Mouse (Mus musculus): Measurements from ENCODE around the gene Prrg2. TPM values are rescaled to one million over a fixed set of nuclear protein-coding genes. Genes with fewer than 3 reads are reported as not detected.

The Prrg2 gene
- polyA plus RNA-seq, 1 experiment: 172 TPM

GRCm38 (mm10) chr7:45079856-45080255 is 17.4 kb upstream of the Prrg2 start:
- Histone ChIP-seq H3K27me3 (ENCODE audit: control insufficient read depth, insufficient read depth, low read length) (no peaks in the 10 kb centered on the region), H3K4me1 (ENCODE audit: control insufficient read depth, insufficient read depth, insufficient read length, low read length) (peaks cover 6% of the 10 kb centered on the region; the same call in 1 of the 2 replicates), H3K4me3 (ENCODE audit: low read depth, low read length) (no peak overlapping the region), H3K27ac (ENCODE audit: insufficient read depth, low read depth, low read length) (no peak overlapping the region), H3K36me3 (ENCODE audit: control insufficient read depth, insufficient read depth, low read length) (peaks cover 25% of the 10 kb centered on the region; the same call in 1 of the 2 replicates)
- TF ChIP-seq POLR2A (IDR thresholded peaks at IDR 0.05; ENCODE audit: low read depth, low read length) (0 out of 2 replicates have a peak, but pooled peaks have one; percentile 19), CTCF (IDR thresholded peaks at IDR 0.05; ENCODE audit: extremely low read depth, insufficient read length, insufficient replicate concordance, low read depth, low read length) (peak; percentile 91)
- WGBS: 3% methylated on average over 10 of the region's 10 CpGs

- no peaks in the 10 kb centered on the region for H3K27me3 ChIP-seq (ENCODE audit: control insufficient read depth, insufficient read depth, low read length)
- H3K4me1 ChIP-seq (ENCODE audit: control insufficient read depth, insufficient read depth, insufficient read length, low read length): peaks cover 6% of the 10 kb centered on the region; the same call in 1 of the 2 replicates
- H3K36me3 ChIP-seq (ENCODE audit: control insufficient read depth, insufficient read depth, low read length): peaks cover 31% of the 10 kb centered on the region
- no peak overlapping the region for H3K27ac ChIP-seq (ENCODE audit: insufficient read depth, low read depth, low read length)
- WGBS: 25% methylated on average over 9 of the region's 9 CpGs
- peak; percentile 89; the same call in 1 of the 2 replicates for TF ChIP-seq CTCF (IDR thresholded peaks at IDR 0.05; ENCODE audit: extremely low read depth, insufficient read length, insufficient replicate concordance, low read depth, low read length)
- no peak for TF ChIP-seq POLR2A (IDR thresholded peaks at IDR 0.05; ENCODE audit: low read depth, low read length)
- no peak overlapping the region for H3K4me3 ChIP-seq (ENCODE audit: low read depth, low read length)
Observed at GRCm38 (mm10) chr7:45078513-45078912, 16.0 kb upstream of the Prrg2 start.

- WGBS: 96% methylated on average over 2 of the region's 2 CpGs
- Histone ChIP-seq H3K4me3 (ENCODE audit: low read depth, low read length) (no peak overlapping the region), H3K36me3 (ENCODE audit: control insufficient read depth, insufficient read depth, low read length) (peaks cover 31% of the 10 kb centered on the region), H3K27me3 (ENCODE audit: control insufficient read depth, insufficient read depth, low read length) (no peaks in the 10 kb centered on the region), H3K27ac (ENCODE audit: insufficient read depth, low read depth, low read length) (no peak overlapping the region), H3K4me1 (ENCODE audit: control insufficient read depth, insufficient read depth, insufficient read length, low read length) (peaks cover 2% of the 10 kb centered on the region; the same call in 1 of the 2 replicates)
- TF ChIP-seq CTCF (IDR thresholded peaks at IDR 0.05; ENCODE audit: extremely low read depth, insufficient read length, insufficient replicate concordance, low read depth, low read length) (no peak), POLR2A (IDR thresholded peaks at IDR 0.05; ENCODE audit: low read depth, low read length) (no peak)
Observed at GRCm38 (mm10) chr7:45077829-45078228, 15.4 kb upstream of the Prrg2 start.

- peaks cover 31% of the 10 kb centered on the region for H3K36me3 ChIP-seq (ENCODE audit: control insufficient read depth, insufficient read depth, low read length)
- no peak for TF ChIP-seq CTCF (IDR thresholded peaks at IDR 0.05; ENCODE audit: extremely low read depth, insufficient read length, insufficient replicate concordance, low read depth, low read length)
- TF ChIP-seq POLR2A (IDR thresholded peaks at IDR 0.05; ENCODE audit: low read depth, low read length): no peak
- WGBS: 95% methylated on average over 14 of the region's 14 CpGs
- H3K27ac ChIP-seq (ENCODE audit: insufficient read depth, low read depth, low read length): no peak overlapping the region
- H3K4me3 ChIP-seq (ENCODE audit: low read depth, low read length): no peak overlapping the region
- H3K4me1 ChIP-seq (ENCODE audit: control insufficient read depth, insufficient read depth, insufficient read length, low read length): no peaks in the 10 kb centered on the region; the same call in 1 of the 2 replicates
- no peaks in the 10 kb centered on the region for H3K27me3 ChIP-seq (ENCODE audit: control insufficient read depth, insufficient read depth, low read length)
Observed at GRCm38 (mm10) chr7:45077322-45077721, 14.8 kb upstream of the Prrg2 start.

- no peaks in the 10 kb centered on the region for H3K27me3 ChIP-seq (ENCODE audit: control insufficient read depth, insufficient read depth, low read length)
- TF ChIP-seq POLR2A (IDR thresholded peaks at IDR 0.05; ENCODE audit: low read depth, low read length) (no peak), CTCF (IDR thresholded peaks at IDR 0.05; ENCODE audit: extremely low read depth, insufficient read length, insufficient replicate concordance, low read depth, low read length) (no peak)
- peaks cover 31% of the 10 kb centered on the region for H3K36me3 ChIP-seq (ENCODE audit: control insufficient read depth, insufficient read depth, low read length)
- H3K27ac ChIP-seq (ENCODE audit: insufficient read depth, low read depth, low read length): no peak overlapping the region
- no peaks in the 10 kb centered on the region; the same call in 1 of the 2 replicates for H3K4me1 ChIP-seq (ENCODE audit: control insufficient read depth, insufficient read depth, insufficient read length, low read length)
- WGBS: 92% methylated on average over 30 of the region's 30 CpGs
- H3K4me3 ChIP-seq (ENCODE audit: low read depth, low read length): no peak overlapping the region
Observed at GRCm38 (mm10) chr7:45076501-45076900, 14.0 kb upstream of the Prrg2 start.

GRCm38 (mm10) chr7:45075405-45075804 is 12.9 kb upstream of the Prrg2 start:
- 76% methylated on average over 4 of the region's 4 CpGs for WGBS
- TF ChIP-seq POLR2A (IDR thresholded peaks at IDR 0.05; ENCODE audit: low read depth, low read length) (no peak), CTCF (IDR thresholded peaks at IDR 0.05; ENCODE audit: extremely low read depth, insufficient read length, insufficient replicate concordance, low read depth, low read length) (no peak)
- H3K4me3 ChIP-seq (ENCODE audit: low read depth, low read length): no peak overlapping the region
- no peak overlapping the region for H3K27ac ChIP-seq (ENCODE audit: insufficient read depth, low read depth, low read length)
- H3K36me3 ChIP-seq (ENCODE audit: control insufficient read depth, insufficient read depth, low read length): peaks cover 31% of the 10 kb centered on the region
- no peaks in the 10 kb centered on the region for H3K27me3 ChIP-seq (ENCODE audit: control insufficient read depth, insufficient read depth, low read length)
- H3K4me1 ChIP-seq (ENCODE audit: control insufficient read depth, insufficient read depth, insufficient read length, low read length): no peaks in the 10 kb centered on the region; the same call in 1 of the 2 replicates

GRCm38 (mm10) chr7:45073949-45074348 is 11.5 kb upstream of the Prrg2 start:
- peaks cover 31% of the 10 kb centered on the region for H3K36me3 ChIP-seq (ENCODE audit: control insufficient read depth, insufficient read depth, low read length)
- TF ChIP-seq CTCF (IDR thresholded peaks at IDR 0.05; ENCODE audit: extremely low read depth, insufficient read length, insufficient replicate concordance, low read depth, low read length) (no peak), POLR2A (IDR thresholded peaks at IDR 0.05; ENCODE audit: low read depth, low read length) (no peak)
- no peak overlapping the region for H3K4me3 ChIP-seq (ENCODE audit: low read depth, low read length)
- no peaks in the 10 kb centered on the region; the same call in 1 of the 2 replicates for H3K4me1 ChIP-seq (ENCODE audit: control insufficient read depth, insufficient read depth, insufficient read length, low read length)
- 88% methylated on average over 12 of the region's 12 CpGs for WGBS
- H3K27me3 ChIP-seq (ENCODE audit: control insufficient read depth, insufficient read depth, low read length): no peaks in the 10 kb centered on the region
- H3K27ac ChIP-seq (ENCODE audit: insufficient read depth, low read depth, low read length): no peak overlapping the region
